Mouse (Mus musculus) telencephalon, adult 2 months (tissue): ENCODE measurements around the gene Fibcd1.

Experiments used
- DNase-seq: peaks from one replicate; pipeline ENCODE4 v3.0.0-alpha.2; 2011; ENCODE audit warnings: low read depth, low spot score

Fibcd1 gene

GRCm38 (mm10) chr2:31845896-31846691 is at the start of gene Fibcd1:
Gene Fibcd1 (minus strand): TSS chr2:31846005.
- DNase-seq = no peak

DNA sequence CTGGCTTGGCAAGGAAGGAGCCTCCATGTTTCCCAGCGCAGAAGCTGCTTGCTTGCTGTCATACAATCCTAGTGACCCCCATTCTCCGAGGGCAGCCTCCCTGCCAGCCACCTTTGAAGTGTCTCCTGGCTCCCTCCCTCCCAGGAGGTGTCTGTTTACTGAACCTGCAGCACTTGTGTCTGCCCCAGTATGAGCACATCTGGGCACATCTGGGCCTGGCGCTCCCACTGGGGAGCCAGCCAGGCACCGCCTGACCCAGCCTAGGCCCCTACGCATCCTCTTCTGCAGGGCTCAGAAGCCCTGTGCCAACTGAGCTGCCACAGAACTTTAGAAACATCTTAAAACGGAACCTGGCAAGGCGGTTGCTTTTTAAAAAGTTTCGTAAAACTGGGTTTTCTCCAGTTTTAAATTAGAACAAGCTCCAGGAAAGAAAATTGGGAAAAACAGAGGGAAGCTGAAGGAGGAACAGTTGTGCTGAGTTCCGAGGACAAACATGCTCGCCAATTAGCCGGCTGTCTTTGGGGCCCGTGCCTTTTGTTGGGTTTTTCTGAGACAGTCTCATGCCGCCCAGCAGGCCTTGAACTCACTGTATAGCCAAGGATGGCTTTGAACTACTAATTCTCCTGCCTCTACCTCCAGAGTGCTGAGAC is 48.5 kb upstream of the Fibcd1 start:
- DNase-seq = peak; percentile 74

- no peak for DNase-seq
These were observed 47.4 kb upstream of the Fibcd1 start for GRCm38 (mm10) chr2:31893110-31893669.

DNA sequence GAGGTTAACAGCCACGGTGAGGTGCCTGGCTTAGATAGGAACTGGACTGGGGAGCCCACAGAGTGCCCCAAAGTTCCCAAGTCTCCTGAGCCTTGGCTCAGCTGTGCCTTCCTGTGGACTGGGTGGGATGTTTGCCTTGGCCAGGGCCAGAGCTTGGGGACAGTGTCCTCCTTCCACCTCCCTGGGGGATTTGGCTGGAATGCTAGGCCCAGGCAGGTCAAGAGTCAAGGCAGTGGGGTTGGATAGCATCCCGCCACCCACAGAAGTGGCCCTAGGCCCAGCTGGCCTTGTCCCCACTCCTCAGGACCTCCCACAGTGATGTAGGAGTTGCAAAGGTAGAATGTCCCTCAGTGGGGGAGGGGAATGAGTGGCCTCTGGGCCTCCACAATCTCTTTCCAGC is 45.4 kb upstream of the Fibcd1 start:
- DNase-seq = no peak

DNA sequence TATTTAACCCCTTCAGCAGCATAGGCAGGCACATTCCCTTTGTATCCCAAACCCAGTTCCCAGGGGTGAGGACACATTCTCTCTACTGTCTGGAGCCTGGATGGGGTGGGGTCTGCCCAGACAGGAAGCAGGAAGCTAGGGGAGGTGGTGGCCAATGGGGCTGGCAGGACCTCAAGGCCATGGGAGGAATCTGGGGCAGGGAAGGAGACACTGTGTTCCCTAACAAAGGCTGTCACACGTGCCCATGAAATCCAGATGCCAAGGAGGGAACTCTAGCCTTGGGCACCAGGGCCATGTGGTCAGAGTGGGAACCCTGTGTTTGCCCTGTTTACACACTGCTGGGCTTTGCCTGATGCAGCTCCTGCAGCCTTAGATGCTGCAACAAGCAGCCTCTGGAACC is 43.1 kb upstream of the Fibcd1 start:
- no peak for DNase-seq

GRCm38 (mm10) chr2:31887030-31887429 is 41.2 kb upstream of the Fibcd1 start, which contains the start of gene Lamc3:
Gene Lamc3 (plus strand): TSS chr2:31887291.
- no peak for DNase-seq

DNA sequence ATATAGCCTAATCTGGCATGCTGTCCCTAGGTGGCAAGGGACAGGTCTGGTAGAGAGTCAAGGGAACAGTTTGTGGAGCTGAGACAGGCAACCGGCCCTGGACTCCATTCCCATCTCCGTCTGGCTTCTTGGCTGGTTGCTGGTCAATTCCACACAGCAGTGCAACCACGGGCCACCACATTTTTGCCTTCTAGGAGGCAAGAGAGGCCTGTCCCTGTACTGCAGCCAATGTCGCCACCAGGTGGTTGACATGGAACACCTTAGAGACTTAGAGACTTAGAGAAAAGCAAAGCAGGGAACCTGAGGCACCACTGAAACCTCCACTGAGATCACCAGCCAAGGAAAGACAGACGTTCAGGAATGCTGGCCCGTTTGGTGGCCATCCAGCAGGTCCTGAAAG is 39.0 kb upstream of the Fibcd1 start:
- DNase-seq = no peak

DNA sequence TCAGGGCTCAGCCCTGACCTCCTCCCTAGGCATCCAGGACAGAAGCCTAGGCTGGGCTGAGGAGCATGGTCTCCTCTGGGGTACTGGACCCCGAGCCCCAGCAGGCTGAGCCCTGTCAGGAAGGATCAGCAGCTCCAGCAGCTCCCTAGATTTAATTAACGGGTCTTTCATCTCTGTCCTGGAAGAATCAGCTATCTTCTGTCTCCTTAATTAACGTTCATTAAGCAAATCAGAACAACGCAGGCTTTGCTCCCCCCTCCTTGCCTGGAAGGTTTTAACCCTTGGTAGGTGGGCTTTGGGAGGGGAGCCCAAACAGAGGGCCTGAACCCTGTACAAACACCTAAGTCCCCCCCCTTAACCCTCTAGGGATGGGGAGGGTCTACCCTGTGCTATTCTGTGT is 37.3 kb upstream of the Fibcd1 start:
- DNase-seq = no peak

GRCm38 (mm10) chr2:31880868-31881267 is 35.1 kb upstream of the Fibcd1 start:
- no peak for DNase-seq

DNA sequence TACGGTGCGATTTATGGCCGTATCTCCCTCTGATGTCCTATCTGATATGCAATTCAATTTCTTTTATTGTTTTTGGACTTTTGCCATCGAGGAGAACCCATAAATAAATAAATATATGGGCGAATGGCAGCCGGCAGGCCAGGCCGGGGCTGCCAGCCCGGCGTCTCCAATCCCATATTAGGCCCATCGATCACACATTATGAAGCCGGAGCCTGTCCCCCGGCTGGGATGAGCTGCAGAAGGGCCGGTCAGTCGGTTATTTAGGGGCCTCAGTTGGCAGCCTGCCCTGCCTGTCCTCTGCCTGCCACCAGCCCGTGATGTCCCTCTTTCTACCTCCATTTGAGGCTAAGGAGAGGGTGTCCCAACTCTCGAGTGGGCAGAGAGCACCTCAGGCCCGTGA is 32.8 kb upstream of the Fibcd1 start:
- no peak for DNase-seq

DNA sequence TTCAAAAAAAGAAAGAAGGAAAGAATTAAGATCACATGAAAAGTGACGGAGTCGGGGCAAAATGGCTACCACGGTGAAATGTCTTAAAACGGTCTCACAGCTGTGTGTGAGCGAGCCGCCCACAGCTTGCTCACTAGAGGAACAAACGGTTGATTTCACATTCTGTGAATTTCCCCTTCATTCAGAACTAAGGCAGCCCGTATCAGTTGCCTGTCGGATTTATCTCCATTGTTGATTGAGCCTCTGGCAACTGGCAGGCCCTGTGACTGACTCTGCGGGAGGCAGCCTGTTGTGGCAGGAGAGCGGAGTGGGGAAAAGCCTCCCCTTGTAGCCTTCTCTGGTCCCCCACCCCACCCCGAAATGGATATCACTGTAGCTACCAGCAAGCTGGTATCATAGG is 30.6 kb upstream of the Fibcd1 start:
- DNase-seq = peak; percentile 27

GRCm38 (mm10) chr2:31874290-31874855 is 28.6 kb upstream of the Fibcd1 start:
- no peak for DNase-seq

- DNase-seq = no peak
These were observed 24.9 kb upstream of the Fibcd1 start for GRCm38 (mm10) chr2:31870683-31871082.

- DNase-seq = no peak
These were observed 23.9 kb upstream of the Fibcd1 start for GRCm38 (mm10) chr2:31869692-31870091.

DNA sequence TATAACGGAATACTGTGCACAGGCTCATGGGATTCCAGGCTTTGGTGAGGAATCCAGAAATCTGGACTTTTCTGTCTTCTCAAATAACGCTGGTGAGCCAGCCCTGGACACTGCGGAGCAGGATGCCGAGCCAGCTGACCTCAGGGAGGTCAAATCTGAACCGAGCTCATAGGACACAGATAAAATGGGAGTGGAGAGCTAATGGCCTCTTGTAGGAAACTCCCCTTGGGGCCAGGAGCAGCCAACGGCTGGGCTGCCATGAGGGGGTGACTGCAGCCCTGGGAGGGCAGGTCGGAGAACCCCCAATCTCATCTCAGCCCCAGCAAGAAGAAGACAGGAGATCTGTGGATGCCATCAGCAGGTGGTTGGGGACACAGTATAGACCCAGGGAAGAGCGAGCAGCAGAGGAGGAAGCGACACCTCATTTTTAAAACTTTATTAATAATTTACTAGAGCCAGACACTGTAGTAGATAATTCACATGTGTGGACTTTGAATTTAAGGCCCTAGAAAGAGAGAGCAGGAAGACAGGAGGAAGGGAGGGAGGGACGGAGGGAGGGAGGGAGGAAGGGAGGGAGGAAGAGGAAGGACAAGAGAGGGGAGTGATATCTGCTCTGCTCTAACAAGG is 22.8 kb upstream of the Fibcd1 start:
- DNase-seq = no peak

DNA sequence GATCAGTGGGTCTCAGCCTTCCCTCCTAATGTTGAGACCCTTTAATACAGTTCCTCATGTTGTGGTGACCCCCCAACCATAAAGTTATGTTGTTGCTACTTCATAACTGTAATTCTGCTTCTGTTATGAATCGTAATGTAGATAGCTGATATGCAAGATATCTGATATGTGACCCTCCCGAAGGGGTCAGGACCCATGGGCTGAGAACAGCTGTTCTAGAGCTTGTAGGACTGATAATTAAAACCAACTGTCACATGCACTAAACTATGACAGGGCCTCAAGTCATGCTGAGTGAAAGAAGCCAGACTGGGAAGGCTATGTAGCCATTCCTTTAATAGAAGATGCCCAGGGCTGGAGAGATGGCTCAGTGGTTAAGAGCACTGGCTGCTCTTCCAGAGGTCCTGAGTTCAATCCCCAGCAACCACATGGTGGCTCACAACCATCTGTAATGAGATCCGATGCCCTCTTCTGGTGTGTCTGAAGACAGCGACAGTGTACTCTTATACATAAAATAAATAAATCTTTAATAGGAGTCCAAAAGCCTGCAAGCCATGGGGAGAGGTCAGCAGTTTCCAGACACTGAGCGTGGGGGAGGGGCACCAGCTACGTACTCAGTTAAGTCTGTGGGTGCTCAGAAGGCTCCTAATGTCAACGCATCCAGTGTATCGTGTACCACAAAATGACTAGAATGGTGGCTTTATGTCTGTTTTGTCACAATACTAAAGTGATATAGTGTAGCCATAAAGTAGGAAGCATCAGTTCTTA is 22.1 kb upstream of the Fibcd1 start:
- DNase-seq = no peak

GRCm38 (mm10) chr2:31865794-31866193 is 20.0 kb upstream of the Fibcd1 start:
- DNase-seq = no peak

GRCm38 (mm10) chr2:31865322-31865721 is 19.5 kb upstream of the Fibcd1 start:
- no peak for DNase-seq

GRCm38 (mm10) chr2:31864891-31865290 is 19.1 kb upstream of the Fibcd1 start:
- DNase-seq = no peak

DNA sequence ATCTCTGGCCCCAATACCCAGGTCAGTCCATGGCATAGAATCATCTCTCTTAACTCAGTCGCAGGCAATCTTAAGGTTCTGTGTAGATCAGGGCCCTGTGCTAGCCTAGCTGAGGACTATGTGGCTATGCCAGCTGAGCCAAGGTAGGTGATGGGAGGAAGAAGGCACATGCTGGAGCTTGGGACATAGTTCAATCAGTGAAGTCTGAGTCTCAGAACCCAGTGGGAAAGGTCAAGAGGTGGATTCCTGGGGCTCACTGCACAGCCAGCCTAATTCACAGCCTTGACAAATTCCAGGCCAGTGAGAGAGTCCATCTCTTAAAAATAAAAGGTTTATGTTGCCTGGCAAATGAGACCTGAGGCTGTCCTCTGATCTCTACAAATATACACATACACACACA is 18.0 kb upstream of the Fibcd1 start:
- DNase-seq = no peak

GRCm38 (mm10) chr2:31862919-31863318 is 17.1 kb upstream of the Fibcd1 start:
- no peak for DNase-seq
